Mouse (Mus musculus): ENCODE data around the gene Stk10. TPM values are rescaled to one million over a fixed set of nuclear protein-coding genes. Genes with fewer than 3 reads are reported as not detected.

The Stk10 gene
- polyA plus RNA-seq, 1 experiment from 2014 or later = 2.6 TPM

DNA sequence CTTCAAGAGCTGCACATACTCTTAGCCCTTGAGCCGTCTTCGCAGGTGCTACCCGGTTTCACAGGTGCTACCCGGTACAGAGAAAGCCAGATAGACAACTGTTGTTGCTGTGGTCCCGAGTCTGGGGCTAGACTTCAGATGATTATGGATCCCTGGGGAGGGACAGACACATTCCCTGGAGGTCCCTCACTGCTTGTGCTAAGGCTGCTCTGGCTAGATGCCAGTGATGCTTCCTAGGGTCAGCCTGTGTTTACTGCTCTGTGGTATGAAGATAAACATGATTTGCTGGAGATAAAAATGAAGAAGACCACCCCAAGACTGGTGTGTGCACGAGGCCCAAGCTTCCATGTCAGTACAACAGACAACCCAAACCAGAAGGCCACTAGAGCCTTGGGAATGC lies 10.9 kb downstream of the Stk10 start:
- Histone ChIP-seq H3K4me2 (no peak overlapping the region), H3K36me3 (no peaks in the 10 kb centered on the region), H3K27ac (replicated peaks) (no peak overlapping the region), H3K9me3 (no peaks in the 10 kb centered on the region), H3K27me3 (no peaks in the 10 kb centered on the region), H3K9ac (no peak overlapping the region), H3K4me3 (no peak overlapping the region), H3K4me1 (replicated peaks) (peaks cover 33% of the 10 kb centered on the region)
- 85% methylated on average over 6 of the region's 6 CpGs for WGBS
- no peak for ATAC-seq (ENCODE audit: low read depth)

DNA sequence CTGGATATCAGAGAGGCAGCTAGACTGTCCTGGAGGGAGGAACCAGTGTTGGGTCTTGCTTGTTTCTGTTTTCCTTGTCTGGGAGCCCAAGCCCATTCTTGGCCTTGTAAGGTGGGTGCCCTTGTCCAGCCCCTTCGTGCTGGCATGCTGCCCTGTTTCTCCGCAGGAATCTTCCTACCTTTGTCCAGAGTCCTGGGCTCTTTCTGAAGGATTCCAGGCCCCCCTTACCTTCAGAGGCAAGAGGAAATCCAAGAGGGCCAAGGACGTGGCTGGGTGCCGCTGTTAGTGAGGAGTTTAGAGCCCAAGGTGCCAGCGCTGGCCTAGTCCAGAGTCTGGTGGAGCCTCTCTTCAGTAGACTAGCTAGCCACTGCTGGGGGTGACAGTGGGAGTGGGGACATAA lies 11.4 kb downstream of the Stk10 start:
- whole genome bisulfite sequencing = 85% methylated on average over 5 of the region's 5 CpGs
- Histone ChIP-seq H3K36me3 (no peaks in the 10 kb centered on the region), H3K4me2 (no peak overlapping the region), H3K27ac (replicated peaks) (no peak overlapping the region), H3K4me1 (replicated peaks) (peaks cover 37% of the 10 kb centered on the region), H3K4me3 (no peak overlapping the region), H3K9ac (no peak overlapping the region), H3K9me3 (no peaks in the 10 kb centered on the region), H3K27me3 (no peaks in the 10 kb centered on the region)
- ATAC-seq (ENCODE audit: low read depth) = no peak

DNA sequence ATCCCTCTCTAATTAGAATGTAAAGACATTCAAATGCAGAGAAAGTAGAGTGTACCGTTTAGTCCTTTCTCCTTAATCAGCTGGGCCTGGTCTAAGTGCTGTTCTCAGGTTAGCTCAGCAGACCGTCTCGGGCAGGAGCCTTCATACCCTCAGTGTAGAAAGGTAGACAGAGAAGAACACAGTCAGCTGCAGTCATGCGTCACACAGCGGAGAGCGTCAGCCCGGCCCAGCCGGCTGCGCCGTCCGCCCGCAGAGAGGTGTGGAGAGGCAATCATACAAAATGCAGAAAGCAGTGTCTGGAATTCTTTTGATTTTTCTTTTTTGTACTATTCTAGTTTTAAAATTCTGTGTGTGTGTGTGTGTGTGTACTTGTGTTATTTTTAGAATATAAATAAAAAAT lies 12.5 kb downstream of the Stk10 start:
- Histone ChIP-seq H3K27ac (replicated peaks) (0 out of 2 replicates have a peak overlapping the region, but pooled peaks have one; percentile 18), H3K4me2 (no peak overlapping the region), H3K9me3 (no peaks in the 10 kb centered on the region), H3K9ac (no peak overlapping the region), H3K27me3 (no peaks in the 10 kb centered on the region), H3K4me1 (replicated peaks) (peaks cover 46% of the 10 kb centered on the region), H3K4me3 (no peak overlapping the region), H3K36me3 (no peaks in the 10 kb centered on the region)
- no peak for ATAC-seq (ENCODE audit: low read depth)
- WGBS = 62% methylated on average over 12 of the region's 12 CpGs

DNA sequence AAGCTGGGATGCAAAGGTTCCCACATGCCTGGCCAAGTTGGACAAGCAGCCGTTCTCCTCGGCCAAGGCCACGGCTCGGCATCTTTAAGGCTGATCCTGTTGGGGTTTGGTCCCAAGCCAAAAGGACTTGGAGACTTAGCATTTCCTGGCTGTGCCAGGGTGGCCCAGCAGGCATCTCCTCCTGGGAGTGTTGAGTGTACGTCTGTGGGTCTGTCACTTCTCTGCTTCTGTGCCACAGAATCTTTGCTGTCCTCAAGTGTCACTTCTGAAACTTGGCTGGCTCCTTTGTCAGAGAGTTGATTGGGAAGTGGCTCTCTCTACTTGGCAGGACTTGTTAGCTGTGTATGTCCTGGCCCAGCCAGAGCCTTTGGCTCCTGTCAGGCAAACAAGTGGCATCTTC lies 13.4 kb downstream of the Stk10 start:
- ATAC-seq (ENCODE audit: low read depth) = no peak
- 89% methylated on average over 5 of the region's 5 CpGs for WGBS

DNA sequence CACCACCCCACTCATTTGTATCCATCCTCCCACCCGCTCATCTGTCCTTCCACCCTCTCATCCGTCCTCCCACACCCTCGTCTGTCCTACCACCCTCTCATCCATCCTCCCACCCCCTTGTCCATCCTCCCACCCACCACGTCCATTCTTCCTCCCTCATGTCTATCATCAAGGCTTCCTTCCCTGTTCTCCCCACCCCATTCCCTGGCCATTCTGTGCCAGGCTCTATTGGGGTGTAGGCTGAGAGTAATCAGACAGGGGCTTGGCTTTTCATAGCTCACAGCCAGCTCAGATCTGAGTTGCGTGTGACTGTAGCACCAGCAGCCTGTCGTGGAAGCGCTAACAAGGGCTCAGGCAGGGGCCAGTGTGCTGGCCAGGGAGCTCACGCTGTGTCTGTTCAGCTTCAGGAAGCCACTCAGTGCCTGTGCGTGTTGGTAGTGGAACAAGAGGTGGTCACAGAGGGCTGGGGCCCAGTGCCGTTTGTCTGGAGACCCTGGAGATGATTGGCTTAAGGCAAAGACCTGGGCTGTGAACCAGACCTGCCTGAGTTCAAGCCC lies 14.4 kb downstream of the Stk10 start:
- Histone ChIP-seq H3K4me3 (no peak overlapping the region), H3K36me3 (no peaks in the 10 kb centered on the region), H3K9ac (no peak overlapping the region), H3K4me1 (replicated peaks) (peaks cover 62% of the 10 kb centered on the region), H3K4me2 (no peak overlapping the region), H3K9me3 (no peaks in the 10 kb centered on the region), H3K27me3 (no peaks in the 10 kb centered on the region), H3K27ac (replicated peaks) (no peak overlapping the region)
- 82% methylated on average over 10 of the region's 10 CpGs for WGBS
- no peak for ATAC-seq (ENCODE audit: low read depth)

More for the DNA sequence above, 13.4 kb downstream of the Stk10 start:
- Histone ChIP-seq H3K4me3 (no peak overlapping the region), H3K9ac (no peak overlapping the region), H3K4me2 (no peak overlapping the region), H3K27ac (replicated peaks) (no peak overlapping the region), H3K36me3 (no peaks in the 10 kb centered on the region), H3K9me3 (no peaks in the 10 kb centered on the region), H3K27me3 (no peaks in the 10 kb centered on the region), H3K4me1 (replicated peaks) (peaks cover 54% of the 10 kb centered on the region)

DNA sequence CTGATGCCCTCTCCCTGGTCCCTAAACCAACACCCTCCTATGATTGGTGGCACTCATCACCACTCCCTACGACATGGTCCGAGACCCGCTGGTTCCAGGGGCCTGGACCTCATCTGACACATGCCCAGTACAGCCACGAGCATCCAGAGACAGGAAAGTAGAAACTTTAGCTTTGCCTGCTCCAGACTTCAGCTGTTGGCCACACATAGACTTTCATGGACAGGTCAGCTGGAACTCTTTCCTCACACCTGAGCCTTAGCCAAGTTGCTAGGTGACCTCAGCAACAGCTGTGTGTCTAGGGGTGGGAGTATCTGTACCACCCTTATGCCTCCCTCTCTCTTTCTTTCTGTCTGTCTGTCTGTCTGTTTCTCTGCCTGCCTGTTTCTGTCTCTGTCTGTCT lies 15.1 kb downstream of the Stk10 start:
- Histone ChIP-seq H3K36me3 (no peaks in the 10 kb centered on the region), H3K4me3 (no peak overlapping the region), H3K9ac (no peak overlapping the region), H3K4me1 (replicated peaks) (peaks cover 63% of the 10 kb centered on the region), H3K4me2 (no peak overlapping the region), H3K27ac (replicated peaks) (no peak overlapping the region), H3K27me3 (no peaks in the 10 kb centered on the region), H3K9me3 (no peaks in the 10 kb centered on the region)
- 89% methylated on average over 4 of the region's 4 CpGs for WGBS
- ATAC-seq (ENCODE audit: low read depth) = no peak

DNA sequence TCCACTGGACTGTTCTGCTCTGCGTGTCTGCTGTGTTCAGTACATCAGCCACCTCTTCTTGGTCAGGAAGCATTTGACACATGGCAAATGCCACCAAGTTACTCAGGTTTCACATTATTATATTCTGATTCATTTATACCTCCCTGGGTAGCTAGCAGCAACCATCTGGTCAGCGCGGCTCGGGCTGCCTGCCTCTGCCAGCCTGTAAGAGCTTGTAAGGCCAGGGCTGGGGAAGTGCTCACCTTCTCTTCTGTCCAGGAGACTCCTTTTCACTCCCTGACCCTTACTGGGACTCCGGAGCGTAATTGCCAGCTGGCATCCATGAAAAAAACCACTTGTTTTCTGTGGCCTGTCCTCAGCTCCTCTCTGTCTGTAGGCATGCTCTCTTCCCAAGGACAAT lies 16.1 kb downstream of the Stk10 start:
- no peaks in the 10 kb centered on the region for H3K27me3 ChIP-seq
- no peak for ATAC-seq (ENCODE audit: low read depth)
- peaks cover 67% of the 10 kb centered on the region for H3K4me1 ChIP-seq (replicated peaks)
- WGBS = 61% methylated on average over 6 of the region's 6 CpGs
- no peak overlapping the region; the same call in 1 of the 2 replicates for H3K27ac ChIP-seq (replicated peaks)
- no peak overlapping the region for H3K4me3 ChIP-seq
- no peaks in the 10 kb centered on the region for H3K9me3 ChIP-seq
- H3K4me2 ChIP-seq = no peak overlapping the region
- no peaks in the 10 kb centered on the region for H3K36me3 ChIP-seq
- 0 out of 2 replicates have a peak overlapping the region, but pooled peaks have one; percentile 39 for H3K9ac ChIP-seq

DNA sequence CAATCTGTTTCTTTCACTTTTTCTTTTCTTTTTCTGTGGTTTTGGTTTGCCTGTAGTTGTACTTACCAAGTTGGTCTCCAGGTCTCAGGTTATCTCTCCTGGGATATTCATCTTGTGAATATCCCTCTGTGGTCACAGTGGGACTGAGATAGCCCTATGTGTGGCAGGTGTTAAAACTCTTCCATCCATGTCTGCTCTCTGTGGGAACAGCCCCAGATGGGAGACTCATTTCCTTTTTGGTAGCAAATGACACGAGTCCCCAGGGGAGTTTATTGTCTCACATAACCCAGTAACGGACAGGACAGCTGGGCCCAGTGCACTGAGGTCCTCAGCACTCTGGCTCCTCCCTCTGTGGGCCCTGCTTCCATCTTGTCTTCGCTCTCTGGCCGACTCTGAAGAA lies 17.0 kb downstream of the Stk10 start:
- WGBS = 29% methylated on average over 4 of the region's 4 CpGs
- H3K9me3 ChIP-seq = no peaks in the 10 kb centered on the region
- H3K36me3 ChIP-seq = no peaks in the 10 kb centered on the region
- H3K4me1 ChIP-seq (replicated peaks) = peaks cover 63% of the 10 kb centered on the region
- no peaks in the 10 kb centered on the region for H3K27me3 ChIP-seq
- H3K27ac ChIP-seq (replicated peaks) = peak overlapping the region; percentile 29; the same call in 1 of the 2 replicates
- no peak overlapping the region for H3K9ac ChIP-seq
- no peak for ATAC-seq (ENCODE audit: low read depth)
- H3K4me2 ChIP-seq = no peak overlapping the region
- no peak overlapping the region for H3K4me3 ChIP-seq

DNA sequence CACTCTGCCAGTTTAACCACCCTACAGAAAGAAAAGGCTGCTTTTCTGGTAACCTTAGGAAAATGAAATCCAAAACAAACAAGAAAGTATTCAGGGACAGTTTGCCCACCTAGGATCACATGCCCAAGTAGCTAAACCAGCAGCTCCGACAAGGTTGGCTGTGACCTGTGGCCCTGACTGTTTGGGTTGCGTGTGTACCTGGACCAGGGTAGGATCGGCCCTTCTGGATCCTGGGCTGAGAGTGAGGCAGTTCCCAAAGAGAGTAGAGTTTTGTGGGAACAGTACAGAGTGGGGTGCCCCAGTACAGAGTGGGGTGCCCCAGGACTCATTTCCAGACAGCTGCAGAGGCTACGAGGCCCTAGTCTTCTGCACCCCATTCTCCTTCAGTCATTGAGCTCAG lies 18.0 kb downstream of the Stk10 start:
- no peak for ATAC-seq (ENCODE audit: low read depth)
- no peak overlapping the region for H3K9ac ChIP-seq
- no peak overlapping the region for H3K4me2 ChIP-seq
- peaks cover 56% of the 10 kb centered on the region for H3K4me1 ChIP-seq (replicated peaks)
- H3K27me3 ChIP-seq = no peaks in the 10 kb centered on the region
- H3K36me3 ChIP-seq = no peaks in the 10 kb centered on the region
- no peak overlapping the region; the same call in 1 of the 2 replicates for H3K27ac ChIP-seq (replicated peaks)
- H3K9me3 ChIP-seq = no peaks in the 10 kb centered on the region
- no peak overlapping the region for H3K4me3 ChIP-seq
- 89% methylated on average over 4 of the region's 4 CpGs for WGBS

DNA sequence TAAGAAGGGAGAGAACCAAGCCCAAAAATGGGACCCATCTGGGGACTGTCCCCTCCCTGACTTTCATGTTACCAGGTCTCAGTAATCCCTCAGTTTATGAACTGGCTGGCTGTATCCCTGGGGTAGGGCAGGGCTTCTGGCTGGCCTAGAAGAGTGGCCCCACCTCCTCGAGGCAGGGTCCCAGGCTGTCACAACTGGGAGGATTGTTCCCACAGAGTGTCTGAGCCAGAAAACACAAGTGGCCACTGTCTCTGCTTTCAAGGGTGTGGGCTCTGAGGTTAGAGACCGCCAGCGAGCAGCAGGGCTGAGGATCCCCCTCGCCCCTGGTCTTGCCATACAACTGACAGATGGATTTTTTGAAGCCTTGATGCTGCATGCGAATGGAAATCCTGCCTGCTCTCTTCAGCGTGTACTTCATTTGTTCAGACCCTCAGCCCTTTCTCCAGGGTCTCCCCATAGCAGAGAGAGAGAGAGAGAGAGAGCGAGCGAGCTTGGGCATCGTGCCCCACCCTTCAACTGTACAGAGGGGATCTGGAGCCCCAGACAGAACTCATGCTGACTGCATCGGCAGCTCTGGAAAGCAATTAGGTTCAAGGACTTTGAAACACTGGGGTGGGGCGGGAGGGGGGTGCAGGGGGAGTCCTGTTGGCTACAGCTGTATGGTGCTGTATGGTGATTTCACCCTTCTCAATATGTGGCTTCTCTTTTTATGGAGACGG lies 18.6 kb downstream of the Stk10 start:
- H3K27me3 ChIP-seq = no peaks in the 10 kb centered on the region
- no peak overlapping the region for H3K4me2 ChIP-seq
- no peaks in the 10 kb centered on the region for H3K36me3 ChIP-seq
- ATAC-seq (ENCODE audit: low read depth) = peak; percentile 66
- WGBS = 50% methylated on average over 12 of the region's 12 CpGs
- H3K4me3 ChIP-seq = no peak overlapping the region
- H3K27ac ChIP-seq (replicated peaks) = peak overlapping the region; percentile 70
- peak overlapping the region; percentile 23; the same call in 1 of the 2 replicates for H3K9ac ChIP-seq
- H3K4me1 ChIP-seq (replicated peaks) = peaks cover 51% of the 10 kb centered on the region
- H3K9me3 ChIP-seq = no peaks in the 10 kb centered on the region

DNA sequence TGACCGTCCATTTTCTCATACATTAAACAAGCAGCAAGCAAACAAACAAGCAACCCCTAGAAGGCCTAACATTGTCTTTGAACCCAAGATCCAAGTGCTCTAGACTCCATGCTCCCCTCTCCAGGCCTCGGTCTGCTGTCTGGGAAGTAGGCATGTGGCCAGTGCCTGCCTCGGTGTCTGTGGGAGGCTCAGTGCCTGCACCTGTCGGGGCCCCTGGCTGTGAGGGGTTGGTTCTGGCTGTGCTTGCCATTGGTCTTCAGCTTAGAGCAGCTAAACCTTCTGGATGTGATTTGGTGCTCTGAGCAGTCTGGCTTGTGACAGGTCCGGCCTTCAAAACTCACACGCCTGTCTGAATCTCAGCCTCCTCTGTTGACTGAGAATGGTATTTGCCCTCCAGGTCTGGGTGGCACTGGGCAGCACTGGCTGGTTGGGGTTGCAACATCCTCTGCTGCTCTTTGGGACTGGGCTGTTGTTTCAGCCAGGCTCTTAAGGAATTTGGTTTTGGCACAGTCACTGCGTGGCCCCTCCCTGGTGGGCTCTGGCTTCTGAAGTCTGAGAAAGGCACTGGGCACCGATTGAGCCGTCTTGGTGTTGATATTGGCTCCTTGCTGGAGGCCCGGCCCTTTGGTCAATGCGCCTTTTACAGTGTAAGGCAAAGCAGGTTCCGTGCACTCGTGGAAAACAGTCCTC lies 19.4 kb downstream of the Stk10 start:
- Histone ChIP-seq H3K27ac (replicated peaks) (peak overlapping the region; percentile 70), H3K4me2 (no peak overlapping the region), H3K4me1 (replicated peaks) (peaks cover 51% of the 10 kb centered on the region), H3K27me3 (no peaks in the 10 kb centered on the region), H3K9me3 (no peaks in the 10 kb centered on the region), H3K36me3 (no peaks in the 10 kb centered on the region), H3K9ac (peak overlapping the region; percentile 23; the same call in 1 of the 2 replicates), H3K4me3 (no peak overlapping the region)
- 67% methylated on average over 13 of the region's 13 CpGs for WGBS
- ATAC-seq (ENCODE audit: low read depth) = peak; percentile 26; the same call in 1 of the 2 replicates

DNA sequence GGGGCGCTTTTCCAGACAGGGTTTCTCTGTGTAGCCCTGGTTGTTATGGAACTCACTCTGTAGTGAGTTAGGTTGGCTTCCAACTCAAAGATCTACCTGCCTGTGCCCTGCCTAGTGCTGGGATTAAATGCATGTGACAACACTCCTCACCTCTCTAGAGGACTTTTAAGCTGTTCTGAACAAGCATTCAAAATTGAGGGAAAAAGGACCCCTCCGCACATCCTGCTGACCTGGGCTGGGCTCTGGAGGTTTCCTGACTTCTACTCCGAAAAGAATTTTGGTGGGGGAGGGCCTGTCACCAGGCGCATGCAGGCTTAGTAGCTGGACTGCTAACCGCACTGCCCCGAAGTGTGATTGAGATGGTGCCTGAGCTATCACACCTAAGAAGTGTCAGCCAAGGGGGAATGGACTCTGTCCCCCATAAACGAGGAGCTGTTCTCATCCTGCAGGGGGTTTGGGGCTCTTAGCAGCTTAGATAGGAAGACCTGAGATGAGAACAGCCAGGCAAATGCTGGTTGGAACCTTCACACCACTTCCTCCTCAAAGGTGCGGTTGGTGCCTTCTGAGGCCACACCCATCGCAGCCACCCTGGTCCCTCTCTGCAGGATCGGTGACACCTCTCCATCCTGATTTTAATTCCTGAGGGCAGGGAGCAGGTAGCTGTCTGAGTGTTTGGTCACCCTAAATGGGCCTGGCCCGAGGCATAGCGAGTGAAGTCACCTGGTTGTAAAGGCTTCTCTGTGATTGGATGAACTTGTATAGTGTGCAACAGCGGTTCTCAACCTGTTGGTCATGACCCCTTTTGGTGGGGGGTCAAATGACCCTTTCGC lies 20.4 kb downstream of the Stk10 start:
- WGBS = 76% methylated on average over 14 of the region's 14 CpGs
- no peak overlapping the region for H3K4me3 ChIP-seq
- peak overlapping the region; percentile 70 for H3K27ac ChIP-seq (replicated peaks)
- peaks cover 48% of the 10 kb centered on the region for H3K4me1 ChIP-seq (replicated peaks)
- no peaks in the 10 kb centered on the region for H3K9me3 ChIP-seq
- ATAC-seq (ENCODE audit: low read depth) = no peak
- no peaks in the 10 kb centered on the region for H3K27me3 ChIP-seq
- H3K9ac ChIP-seq = no peak overlapping the region
- H3K4me2 ChIP-seq = no peak overlapping the region
- no peaks in the 10 kb centered on the region for H3K36me3 ChIP-seq
